Mouse (Mus musculus) hindbrain, postnatal 0 days (tissue): ENCODE data around the gene Hsdl1. TPM values are rescaled to one million over a fixed set of nuclear protein-coding genes. Genes with fewer than 3 reads are reported as not detected.

Source experiments
- ATAC-seq: fragments of 200-750 bp; cut with Nextera tagmentation; 2 replicates; pipeline ENCODE4 v1.8.0; 2017; ENCODE audit warnings: mild to moderate bottlenecking, moderate TSS enrichment, moderate library complexity
- DNase-seq: peaks from one replicate; pipeline ENCODE4 v3.0.0-alpha.2; 2015; ENCODE audit warnings: low spot score
- H3K27ac ChIP-seq: fragments of 300-500 bp; sonication (generic); 2 replicates; pipeline ENCODE4 v1.5.1; 2014; ENCODE audit warnings: mild to moderate bottlenecking
- H3K27me3 ChIP-seq: fragments of 300-500 bp; sonication (generic); 2 replicates; pipeline ENCODE4 v1.6.1; 2014; ENCODE audit warnings: low read length, mixed read lengths; ENCODE audit not compliant: insufficient read depth
- H3K36me3 ChIP-seq: fragments of 300-500 bp; sonication (generic); 2 replicates; pipeline ENCODE4 v1.6.1; 2014; ENCODE audit warnings: low read length, mixed read lengths; ENCODE audit not compliant: insufficient read depth
- H3K4me1 ChIP-seq: fragments of 300-500 bp; sonication (generic); 2 replicates; pipeline ENCODE4 v1.6.1; 2014; ENCODE audit warnings: antibody characterized with exemption, low read length, mixed read lengths; ENCODE audit not compliant: insufficient read depth
- H3K4me2 ChIP-seq: fragments of 300-500 bp; sonication (generic); 2 replicates; pipeline ENCODE4 v1.6.1; 2014; ENCODE audit warnings: low read depth, mild to moderate bottlenecking, low read length, moderate library complexity, mixed read lengths
- H3K4me3 ChIP-seq: fragments of 300-500 bp; sonication (generic); 2 replicates; pipeline ENCODE4 v1.5.1; 2014; ENCODE audit warnings: low read length
- H3K9ac ChIP-seq: fragments of 300-500 bp; sonication (generic); replicated peaks from 2 replicates; pipeline ENCODE4 v1.6.1; 2014; ENCODE audit warnings: mild to moderate bottlenecking, low read length, moderate library complexity, mixed read lengths
- H3K9me3 ChIP-seq: fragments of 300-500 bp; sonication (generic); 2 replicates; pipeline ENCODE4 v1.6.1; 2016; ENCODE audit warnings: low read length, mixed read lengths
- CTCF ChIP-seq: IDR thresholded peaks from 2 replicates; pipeline ENCODE4 v1.5.1; 2016; ENCODE audit warnings: antibody characterized with exemption, control low read depth, low read depth
- WGBS: fragments of 180-500 bp; shearing (Covaris S2); extraction: QIAGEN DNeasy Blood & Tissue Kit; methylation state at CpG from one replicate; pipeline ENCODE4 v1.1.7; 2014; 5-methylcytosine and 5-hydroxymethylcytosine counted together
- polyA plus RNA-seq: library from polyadenylated mRNA; unstranded; fragments of >200 nt; fragmentation: Nextera tagmentation; extraction: Ambion mirVana; gene quantifications from 2 replicates; pipeline ENCODE4 v1.2.1, GENCODE M21; 2015
- total RNA-seq: library from RNA; depleted of rRNA; stranded (reverse); fragments of >200 nt; gene quantifications from 2 replicates; pipeline ENCODE4 v1.2.3, GENCODE M21; 2014

Gene Hsdl1
- total and polyA plus RNA-seq, 2 experiments from 2014 or later: 126 to 144 TPM

DNA sequence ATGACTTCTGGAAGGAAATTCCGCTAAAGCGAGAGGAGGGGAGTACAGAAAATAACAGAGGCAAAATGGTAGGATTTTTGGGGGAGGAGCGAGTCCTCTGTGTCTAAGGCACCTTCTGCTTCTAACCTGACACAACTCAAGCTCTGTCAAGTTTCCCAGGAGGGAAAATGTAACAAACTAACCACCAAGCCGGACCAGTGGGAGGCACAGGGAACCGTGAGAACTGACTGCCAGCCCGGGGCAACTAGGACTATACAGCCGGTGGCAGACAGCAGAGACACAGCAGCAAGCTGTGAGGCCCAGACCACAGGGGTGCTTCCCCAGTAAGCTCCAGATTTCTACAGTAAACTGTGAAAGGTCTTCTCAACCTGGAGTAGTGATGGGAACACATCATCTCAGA is 6.0 kb downstream of the Hsdl1 start:
- Histone ChIP-seq H3K4me1 (peaks cover 7% of the 10 kb centered on the region), H3K4me2 (no peak overlapping the region), H3K9me3 (no peaks in the 10 kb centered on the region), H3K9ac (no peak overlapping the region), H3K27ac (no peak overlapping the region), H3K4me3 (no peak overlapping the region), H3K36me3 (peaks cover 19% of the 10 kb centered on the region), H3K27me3 (no peaks in the 10 kb centered on the region)
- DNase-seq: no peak
- no peak for ATAC-seq
- no peak for TF ChIP-seq CTCF
- WGBS: 64% methylated on average over 7 of the region's 7 CpGs

DNA sequence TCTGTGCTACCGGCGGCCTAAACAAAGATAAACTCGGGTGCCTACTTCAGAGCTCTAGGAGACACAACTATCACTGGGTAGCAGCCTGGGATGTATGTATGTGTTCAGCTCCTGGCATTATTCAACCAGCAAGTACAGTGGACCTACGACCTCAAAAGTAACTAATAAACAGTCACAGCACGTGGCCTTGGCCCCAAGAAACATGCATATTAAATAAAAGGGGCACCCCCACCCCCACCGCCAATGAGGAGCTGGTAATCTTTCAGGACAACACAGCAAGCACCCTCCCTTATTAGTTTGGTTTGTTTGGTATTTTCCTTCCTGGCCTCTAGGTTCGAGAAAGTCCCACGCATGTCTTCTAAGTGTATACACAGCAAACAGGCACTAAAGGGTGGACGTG is 6.7 kb downstream of the Hsdl1 start:
- Histone ChIP-seq H3K27ac (no peak overlapping the region), H3K9me3 (no peaks in the 10 kb centered on the region), H3K9ac (no peak overlapping the region), H3K4me1 (peaks cover under 1% of the 10 kb centered on the region; the same call in 1 of the 2 replicates), H3K4me3 (no peak overlapping the region), H3K27me3 (no peaks in the 10 kb centered on the region), H3K4me2 (no peak overlapping the region), H3K36me3 (peaks cover 26% of the 10 kb centered on the region)
- no peak for ATAC-seq
- DNase-seq: no peak
- WGBS: 89% methylated on average over 9 of the region's 9 CpGs
- no peak for TF ChIP-seq CTCF

DNA sequence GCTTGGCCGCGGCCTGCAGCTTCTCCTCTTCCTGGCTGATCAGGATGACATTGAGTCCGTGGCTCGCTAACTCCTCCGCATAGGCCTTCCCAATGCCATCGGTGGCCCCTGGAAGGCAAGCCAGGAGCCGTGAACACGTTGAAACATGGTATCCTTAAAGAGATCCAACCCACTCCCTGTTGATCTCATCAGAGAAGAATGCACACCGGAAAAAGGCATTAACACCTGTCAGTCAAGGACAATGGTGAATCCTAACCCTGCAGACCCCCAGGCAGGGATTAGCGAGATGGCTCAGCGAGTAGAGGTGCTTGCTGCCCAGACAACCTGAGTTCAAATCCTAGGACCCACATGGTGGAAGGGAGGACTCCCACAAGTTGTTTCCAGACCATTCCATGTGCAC is 8.6 kb downstream of the Hsdl1 start:
- ATAC-seq (no peak), DNase-seq (no peak)
- Histone ChIP-seq H3K27me3 (no peaks in the 10 kb centered on the region), H3K4me1 (no peaks in the 10 kb centered on the region), H3K9me3 (no peaks in the 10 kb centered on the region), H3K27ac (no peak overlapping the region), H3K36me3 (peaks cover 42% of the 10 kb centered on the region), H3K4me2 (no peak overlapping the region), H3K4me3 (no peak overlapping the region), H3K9ac (no peak overlapping the region)
- TF ChIP-seq CTCF: no peak
- 82% methylated on average over 11 of the region's 11 CpGs for WGBS

DNA sequence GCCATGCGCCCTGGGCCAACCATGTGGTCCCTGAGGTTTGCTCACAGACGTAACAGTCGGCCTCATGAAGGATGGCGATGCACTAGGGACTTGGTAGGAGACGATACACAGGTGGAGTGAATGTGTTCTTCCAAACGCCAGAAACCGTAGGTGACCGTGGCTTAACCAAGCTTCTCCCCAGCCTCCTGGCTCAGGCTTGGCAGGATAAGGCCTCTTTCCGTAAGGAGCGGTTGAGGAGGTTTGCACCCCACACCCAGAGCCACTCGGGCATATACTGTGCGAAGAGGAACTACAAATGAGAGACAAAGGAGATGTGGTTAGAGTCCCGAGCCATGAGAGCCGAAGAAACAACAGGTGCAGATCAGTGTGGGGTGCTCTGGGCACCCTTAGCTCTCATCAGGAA is 11.1 kb downstream of the Hsdl1 start:
- WGBS: 94% methylated on average over 14 of the region's 14 CpGs

DNA sequence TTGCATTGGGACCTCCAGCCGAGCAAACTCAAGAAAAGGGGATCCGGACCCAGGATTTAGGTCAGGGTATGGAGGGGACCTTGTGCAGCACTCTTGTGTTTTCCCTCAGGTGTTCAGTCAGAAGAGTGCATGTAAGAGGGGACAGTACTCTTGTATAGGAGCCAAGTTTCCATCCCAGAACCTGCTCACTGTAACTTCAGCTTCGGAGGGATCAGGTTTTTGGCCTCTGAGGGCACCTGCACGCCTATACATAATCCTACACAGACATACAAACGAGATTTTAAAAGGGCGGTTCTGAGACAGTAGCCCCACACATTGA is 15.6 kb downstream of the Hsdl1 start:
- no peak for DNase-seq
- TF ChIP-seq CTCF: no peak
- ATAC-seq: no peak
- Histone ChIP-seq H3K9ac (peak overlapping the region; percentile 85), H3K27me3 (no peaks in the 10 kb centered on the region), H3K36me3 (peaks cover 25% of the 10 kb centered on the region), H3K27ac (peak overlapping the region; percentile 80), H3K4me1 (peaks cover 6% of the 10 kb centered on the region), H3K9me3 (no peaks in the 10 kb centered on the region), H3K4me2 (peak overlapping the region; percentile 89; the same call in 1 of the 2 replicates), H3K4me3 (0 out of 2 replicates have a peak overlapping the region, but pooled peaks have one; percentile 64)
- 88% methylated on average over 6 of the region's 6 CpGs for WGBS

More for the DNA sequence above, 11.1 kb downstream of the Hsdl1 start:
- DNase-seq: no peak
- Histone ChIP-seq H3K4me2 (no peak overlapping the region), H3K4me3 (no peak overlapping the region), H3K4me1 (no peaks in the 10 kb centered on the region), H3K27me3 (no peaks in the 10 kb centered on the region), H3K27ac (no peak overlapping the region), H3K9ac (no peak overlapping the region), H3K36me3 (peaks cover 42% of the 10 kb centered on the region), H3K9me3 (no peaks in the 10 kb centered on the region)
- no peak for TF ChIP-seq CTCF
- no peak for ATAC-seq

DNA sequence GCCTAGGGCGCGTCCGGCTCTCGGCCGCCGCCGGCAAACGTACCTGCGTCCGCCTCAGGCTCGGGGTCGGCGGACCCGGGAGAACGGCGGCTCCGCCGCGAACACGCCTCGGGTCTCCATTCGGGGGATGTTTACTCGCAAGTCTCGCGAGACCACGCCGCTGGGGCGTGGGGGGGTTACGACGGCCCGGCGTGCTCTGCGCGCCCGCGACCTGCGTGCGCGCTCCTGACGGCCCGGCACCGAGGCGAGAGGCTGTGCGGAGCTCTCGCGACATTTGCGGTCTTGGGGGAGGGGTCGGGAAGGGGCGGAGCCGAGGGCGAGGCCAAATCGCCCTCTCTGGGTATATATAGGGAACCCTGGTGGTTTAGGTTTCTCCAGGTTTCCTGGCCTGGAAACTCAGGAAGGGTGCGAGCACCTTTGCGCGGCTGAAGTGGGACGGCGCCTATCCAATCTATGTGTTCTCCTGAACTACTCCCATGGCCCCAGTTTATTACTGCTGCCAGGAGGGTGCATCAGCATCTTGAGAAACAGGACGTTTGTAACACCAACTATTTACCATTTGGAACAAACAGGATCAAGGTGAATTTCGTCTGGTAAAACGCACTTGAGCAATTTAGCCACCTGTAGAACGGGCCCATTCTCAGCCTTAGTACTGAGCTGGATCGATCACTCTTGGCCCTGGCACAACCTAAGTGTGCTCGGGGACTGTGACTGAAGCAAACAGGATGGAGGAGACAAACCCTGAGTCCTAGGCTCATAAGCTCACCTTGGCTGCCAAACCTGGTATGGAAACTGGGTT is 16.2 kb downstream of the Hsdl1 start, which contains the start of gene Mbtps1:
Mbtps1 (minus strand) TSS at position 133 of the 799 bp plus-strand sequence.
- DNase-seq (peak; percentile 99), ATAC-seq (peak; percentile 99)
- TF ChIP-seq CTCF: peak; percentile 30; the same call in 1 of the 2 replicates
- Histone ChIP-seq H3K4me2 (peak within 1 kb of the TSS; percentile 89), H3K4me3 (peak within 1 kb of the TSS; percentile 64), H3K4me1 (peaks cover 6% of the 10 kb centered on the region), H3K36me3 (peaks cover 22% of the 10 kb centered on the region), H3K9ac (peak within 1 kb of the TSS; percentile 85), H3K27me3 (no peaks in the 10 kb centered on the region), H3K27ac (peak within 1 kb of the TSS; percentile 94), H3K9me3 (no peaks in the 10 kb centered on the region)
- WGBS: 5% methylated on average over 62 of the region's 63 CpGs
